Mouse (Mus musculus): ENCODE data around the gene Prdm13.

Prdm13 gene

DNA sequence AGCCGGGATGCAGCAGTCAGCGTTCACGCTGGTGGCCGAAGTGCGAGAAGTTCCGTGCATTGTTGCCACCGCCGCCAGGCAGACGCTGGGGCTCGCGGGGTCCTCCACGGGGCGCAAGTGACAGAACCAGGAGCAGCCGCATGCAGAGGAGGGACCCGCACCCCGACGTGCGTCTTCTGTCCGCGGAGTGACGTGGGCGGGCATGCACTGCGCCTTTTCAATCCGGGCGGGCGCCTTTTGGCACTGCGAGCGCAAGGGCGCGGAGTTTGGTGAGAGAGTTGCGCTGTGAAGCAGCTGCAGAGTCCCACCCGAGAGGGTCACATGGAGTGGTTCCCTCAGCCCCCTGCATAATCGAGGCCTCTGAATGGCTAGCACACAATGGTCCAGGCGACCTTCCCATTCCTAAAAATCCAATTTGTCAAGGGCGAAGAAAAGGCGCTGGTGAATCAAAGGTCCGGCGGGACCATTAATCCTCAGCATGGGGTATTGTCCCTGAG is at the start of gene Prdm13:
Prdm13 (minus strand) TSS at position 369 of the 497 bp plus-strand sequence.
- no peak for DNase-seq

DNA sequence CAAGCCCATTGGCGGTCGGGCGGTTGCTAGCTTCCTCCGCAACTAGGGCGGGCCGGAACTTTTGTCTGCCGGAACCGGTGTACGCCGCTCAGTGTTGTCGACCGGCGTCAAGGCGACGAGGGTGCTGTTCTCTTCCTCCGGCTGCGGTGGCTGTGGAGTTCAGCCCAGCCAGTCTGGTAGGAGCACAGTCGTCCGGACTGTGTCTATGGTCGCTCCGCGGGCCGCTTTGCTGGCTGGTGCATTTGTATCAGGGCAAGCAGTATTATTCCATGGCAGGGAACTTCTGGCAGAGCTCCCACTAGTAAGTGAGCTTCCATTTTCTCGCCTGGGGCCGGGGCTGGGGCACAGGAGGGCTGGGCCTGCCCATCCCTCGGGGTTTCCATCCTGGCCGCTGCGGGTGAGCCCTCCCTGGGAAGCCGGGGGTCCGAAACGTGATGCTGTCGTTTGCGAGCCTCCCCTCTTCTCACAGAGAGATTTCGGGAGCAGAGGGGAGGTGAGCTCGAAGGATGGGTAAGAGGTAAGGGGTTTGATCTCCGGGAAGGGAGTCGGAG is 41.9 kb upstream of the Prdm13 start, which contains the start of gene Ccnc:
Ccnc (plus strand) TSS at position 87 of the 551 bp plus-strand sequence.
- peak; percentile 94 to 95 for DNase-seq

DNA sequence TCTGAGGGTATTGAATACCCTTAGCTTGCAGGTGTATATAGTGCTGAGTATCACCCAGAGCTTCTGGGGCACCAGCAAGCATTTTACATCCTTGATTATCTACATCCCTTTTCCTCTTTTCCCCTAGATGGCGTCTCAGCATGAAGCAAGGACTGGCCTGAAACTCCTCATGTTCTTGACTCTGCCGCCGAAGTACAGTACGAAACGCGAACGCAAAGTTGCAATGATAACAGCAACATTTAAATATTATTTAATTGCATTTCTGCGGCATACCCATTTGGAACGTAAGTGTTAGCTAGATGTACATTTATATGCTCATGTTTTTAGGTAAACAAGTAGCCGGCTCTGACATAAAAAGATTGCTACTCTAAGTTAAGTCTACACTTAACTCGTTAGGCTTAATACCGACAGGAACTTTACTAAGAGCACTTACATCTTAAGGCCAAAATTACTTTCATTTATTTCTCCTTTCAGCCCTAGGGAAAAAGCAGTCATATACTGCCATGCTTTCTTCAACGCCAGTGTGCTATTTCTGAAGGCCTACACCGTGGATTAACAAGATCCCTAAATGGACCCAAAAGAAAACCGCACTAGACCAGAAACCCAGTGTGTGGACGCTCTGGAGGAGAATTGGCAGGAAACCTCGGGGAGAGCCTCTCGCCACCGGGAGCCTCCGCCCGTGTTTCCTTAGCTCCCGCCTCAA is 41.3 kb upstream of the Prdm13 start:
- peak; percentile 40 to 58 for DNase-seq

DNA sequence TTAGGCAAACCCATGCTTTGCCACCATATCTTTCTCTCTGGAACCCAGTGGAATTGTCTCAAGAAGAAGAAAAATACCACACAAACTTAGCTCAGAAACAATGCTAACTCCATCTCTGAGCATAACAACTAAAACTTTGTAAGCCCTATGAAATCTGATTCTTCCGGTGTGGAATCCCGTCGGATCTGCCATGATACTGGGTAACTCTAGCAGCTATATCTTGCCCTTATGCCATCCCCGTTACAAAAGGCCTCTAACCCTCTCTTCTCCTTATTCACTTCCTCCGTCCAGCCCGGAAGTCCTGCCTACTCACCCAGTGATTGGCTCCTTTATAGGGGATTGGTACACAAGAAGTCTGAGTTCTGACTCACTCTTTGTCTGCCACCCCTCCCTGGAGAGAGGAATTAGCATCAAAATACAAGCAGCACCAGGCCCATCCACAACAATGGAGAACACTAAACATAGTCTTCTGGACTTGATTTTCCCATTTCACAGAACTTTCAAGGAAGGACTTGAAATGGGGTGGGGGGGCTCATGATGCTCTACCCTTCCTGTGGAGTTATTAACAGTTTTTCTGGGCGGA is 37.1 kb upstream of the Prdm13 start:
- DNase-seq, result no peak

DNA sequence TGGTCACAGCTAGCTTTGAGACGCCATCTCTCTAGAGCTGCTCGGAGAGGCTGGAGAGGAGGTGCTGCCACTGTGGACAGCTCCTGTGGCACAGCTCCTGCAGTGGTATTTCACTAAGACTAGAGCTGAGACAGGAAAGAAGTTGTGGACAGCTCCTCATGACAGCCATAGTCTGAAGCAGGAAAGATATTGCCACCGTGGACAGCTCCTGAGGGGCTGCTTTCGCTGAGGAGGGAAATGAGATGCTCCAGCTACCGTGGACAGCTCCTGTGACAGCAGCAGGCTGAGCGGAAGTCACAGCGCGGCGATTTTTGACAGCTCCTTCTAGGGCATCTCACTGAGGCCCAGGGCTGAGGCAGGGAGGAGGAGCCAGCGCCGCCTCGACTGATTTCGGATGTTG is 26.4 kb upstream of the Prdm13 start:
- DNase-seq, result peak; percentile 28 to 39

DNA sequence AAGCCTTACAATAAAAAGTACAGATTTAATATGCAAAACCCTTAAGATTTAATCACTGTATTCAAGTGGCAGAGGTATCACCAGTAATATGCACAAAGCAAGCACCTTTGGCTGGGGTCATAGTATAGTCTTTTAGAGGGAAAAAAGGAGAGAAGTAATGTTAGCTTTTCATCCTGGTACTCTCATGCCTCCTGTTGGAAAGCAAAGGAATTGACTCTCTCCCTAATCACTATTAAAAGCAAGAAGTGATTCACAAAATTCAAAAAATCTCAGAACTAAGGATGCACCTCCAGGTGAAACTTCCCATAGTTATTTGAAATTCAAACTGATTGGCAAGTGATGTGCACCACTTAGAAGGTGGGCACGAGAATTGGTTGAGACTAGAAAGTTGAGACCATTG is 19.3 kb upstream of the Prdm13 start:
- no peak for DNase-seq

DNA sequence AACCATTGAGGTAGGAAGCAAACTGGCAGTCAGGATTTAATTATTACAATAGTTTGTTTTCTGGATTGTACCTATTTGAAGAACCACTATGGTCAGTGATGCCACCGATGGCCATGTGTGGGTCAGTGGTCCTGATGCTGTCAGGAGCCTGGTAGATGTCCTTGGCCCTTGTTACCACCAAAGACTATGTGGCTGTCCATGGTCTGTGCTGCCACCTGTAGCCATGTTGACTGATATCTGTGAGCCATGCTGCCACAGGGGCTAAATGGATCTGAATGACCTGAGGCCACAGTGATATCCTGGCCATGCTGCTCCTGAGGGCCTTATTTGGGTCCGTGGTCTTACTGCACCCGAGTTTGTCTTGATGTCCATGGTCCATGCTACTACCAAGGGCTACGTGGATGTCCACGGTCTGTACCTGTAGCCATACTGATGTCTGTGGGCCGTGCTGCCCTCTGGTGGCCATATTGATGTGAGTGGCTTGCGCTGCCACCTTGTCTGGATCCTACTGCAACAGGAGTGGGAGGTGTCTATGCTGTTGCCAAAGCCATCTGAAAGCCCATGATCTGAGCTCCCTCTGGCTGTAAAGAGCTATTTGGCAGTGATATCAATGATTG is 10.0 kb upstream of the Prdm13 start:
- peak; percentile 68 to 83 for DNase-seq

DNA sequence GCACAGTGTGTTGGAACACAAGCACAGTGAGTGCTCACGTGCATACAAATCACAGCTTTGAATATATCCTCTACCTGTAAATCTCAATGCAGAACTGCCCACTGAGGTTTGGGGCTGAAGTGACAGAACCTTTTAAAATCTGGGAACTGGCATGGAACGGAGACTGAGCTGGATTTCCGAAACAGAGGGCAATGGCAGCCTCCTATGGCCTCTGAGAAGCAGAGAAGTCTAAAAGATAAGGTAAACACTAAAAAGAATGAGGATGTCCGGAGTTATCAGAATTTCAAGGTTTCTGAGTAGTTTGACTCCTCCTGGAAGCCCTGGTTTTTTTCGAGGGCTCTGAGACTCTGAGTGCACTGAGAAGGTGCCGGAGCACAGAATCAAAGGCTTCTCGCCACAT is 4.5 kb upstream of the Prdm13 start:
- DNase-seq, result no peak

DNA sequence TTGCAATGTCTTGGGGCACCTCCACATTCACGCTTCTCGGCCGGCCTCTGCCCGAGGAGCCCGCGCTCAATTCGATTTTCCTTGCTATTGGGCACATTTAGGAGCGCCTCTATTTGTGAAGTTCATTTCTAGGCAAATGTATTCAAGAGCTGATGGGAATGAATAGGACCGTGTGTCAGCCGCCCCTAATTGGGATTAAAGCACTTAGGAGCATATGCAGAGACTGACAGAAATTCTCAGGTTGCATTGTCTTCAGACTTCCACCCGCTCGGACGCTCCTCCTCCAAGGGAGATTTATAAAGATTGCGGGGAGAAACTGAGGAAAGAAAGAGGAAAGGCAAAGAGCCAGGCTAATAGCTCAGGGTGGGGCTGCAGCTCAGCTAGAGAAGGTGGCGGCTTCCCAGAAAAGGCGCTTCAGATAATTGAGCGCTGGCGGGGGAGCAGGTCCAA is 3.8 kb upstream of the Prdm13 start:
- DNase-seq, result peak; percentile 20 to 45

DNA sequence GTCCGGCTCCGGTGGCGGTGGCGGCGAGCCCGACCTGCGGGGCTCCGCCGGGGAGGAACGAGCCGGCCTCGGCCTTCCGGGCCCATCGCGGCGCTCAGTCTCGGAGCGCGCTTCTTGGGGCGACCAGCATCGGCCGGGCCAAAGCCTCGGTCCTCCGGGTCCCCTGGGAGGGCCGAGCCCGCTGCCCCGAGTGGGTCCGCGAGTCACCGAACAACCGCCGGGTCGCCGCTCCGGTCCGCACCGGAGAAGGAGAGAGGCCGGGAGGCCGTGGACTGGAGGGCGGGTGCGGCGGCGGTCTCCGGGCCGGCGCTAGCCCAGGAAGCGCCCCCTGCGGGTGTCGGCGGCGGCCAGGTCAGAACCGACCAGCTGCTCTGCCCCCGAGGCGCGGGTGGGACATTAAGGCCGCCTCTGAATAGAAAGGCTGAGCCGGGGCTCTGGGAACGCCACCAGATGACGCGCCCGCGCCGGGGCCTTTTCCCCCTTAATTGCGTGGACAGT is 3.0 kb upstream of the Prdm13 start:
- DNase-seq, result peak; percentile 56 to 57

DNA sequence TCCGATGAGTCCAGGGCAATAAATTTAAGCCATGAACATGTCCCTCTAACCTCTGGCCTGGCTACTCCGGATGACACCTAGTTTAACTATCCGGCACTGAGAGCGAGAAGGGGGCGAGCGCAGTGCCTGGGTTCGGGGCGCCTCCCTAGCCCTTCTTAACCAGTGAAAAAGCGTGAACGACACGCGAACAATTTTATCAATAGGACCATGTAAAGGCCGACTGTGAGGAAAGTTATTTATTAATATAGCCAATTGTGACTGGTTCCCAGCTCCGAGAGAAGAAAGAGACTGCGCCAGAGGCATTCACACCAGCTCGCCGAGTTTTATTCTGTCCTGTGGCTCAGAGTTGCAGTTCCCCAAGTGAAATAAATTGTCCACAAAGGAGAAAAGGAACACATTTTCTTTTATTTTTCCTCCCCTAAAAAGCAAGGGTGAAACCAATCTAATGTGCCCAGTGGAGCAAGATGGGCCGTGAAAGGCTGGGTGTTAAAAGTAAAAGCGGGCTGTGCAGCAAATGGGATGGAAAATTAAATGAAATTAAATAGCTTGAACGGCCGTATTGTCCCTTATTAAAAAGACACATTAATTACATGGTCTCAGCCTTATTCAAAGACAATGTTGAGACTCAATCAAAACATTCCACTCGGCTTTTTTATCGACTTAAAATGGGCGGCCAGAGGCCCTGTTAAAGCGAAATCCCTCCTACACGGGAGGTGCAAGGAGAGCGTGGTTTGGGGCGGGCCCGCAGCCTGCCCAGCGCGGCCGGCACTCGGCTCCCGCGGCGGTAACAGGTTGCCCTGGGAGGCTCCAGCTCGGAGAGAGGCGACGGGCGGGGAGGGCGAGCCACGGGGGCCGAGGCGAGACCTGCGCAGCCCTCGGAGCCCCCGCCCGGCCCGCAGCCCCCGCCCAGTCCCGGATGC is 2.3 kb upstream of the Prdm13 start:
- peak in 1 of 2 experiments; percentile 58 for DNase-seq

DNA sequence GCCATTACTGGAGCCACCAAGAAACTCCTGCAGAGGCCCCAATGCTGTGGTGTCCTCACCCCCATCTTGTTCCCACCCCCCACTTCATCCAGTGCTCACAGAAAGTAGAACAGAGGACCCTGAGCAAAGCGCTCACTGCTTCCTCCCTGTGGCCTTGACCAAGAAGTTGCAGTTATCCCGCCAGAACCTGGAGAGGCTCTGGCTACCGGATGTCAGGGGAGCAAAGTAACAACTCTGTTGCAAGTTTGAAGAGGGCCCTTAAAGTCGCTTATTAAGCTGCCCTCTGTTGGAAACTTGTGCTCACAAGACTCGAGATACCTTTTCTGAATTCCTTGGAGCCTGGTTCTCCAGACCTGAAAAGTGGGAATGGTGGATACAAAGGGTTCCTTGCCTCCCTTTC is 1.2 kb upstream of the Prdm13 start:
- DNase-seq, result no peak

DNA sequence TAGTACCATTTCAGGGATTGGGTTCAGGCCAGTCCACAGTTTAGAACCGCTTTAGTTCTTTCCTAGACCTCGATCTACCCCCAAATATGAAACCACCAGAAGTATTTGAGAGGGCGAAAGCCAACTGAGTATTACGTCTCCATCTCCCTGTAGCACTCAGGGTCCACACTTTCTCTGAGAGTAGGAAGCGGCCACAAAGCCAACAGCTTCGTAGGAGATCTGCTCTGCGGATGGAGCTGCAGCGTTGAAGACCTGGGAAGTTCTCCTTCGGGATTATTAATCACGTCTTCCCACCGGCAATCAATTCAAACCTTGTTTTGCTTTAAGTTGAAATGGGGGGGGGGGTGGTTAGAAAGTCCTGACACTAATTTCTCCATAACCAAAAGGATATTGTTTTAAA is 653 bp upstream of the Prdm13 start:
- no peak for DNase-seq

DNA sequence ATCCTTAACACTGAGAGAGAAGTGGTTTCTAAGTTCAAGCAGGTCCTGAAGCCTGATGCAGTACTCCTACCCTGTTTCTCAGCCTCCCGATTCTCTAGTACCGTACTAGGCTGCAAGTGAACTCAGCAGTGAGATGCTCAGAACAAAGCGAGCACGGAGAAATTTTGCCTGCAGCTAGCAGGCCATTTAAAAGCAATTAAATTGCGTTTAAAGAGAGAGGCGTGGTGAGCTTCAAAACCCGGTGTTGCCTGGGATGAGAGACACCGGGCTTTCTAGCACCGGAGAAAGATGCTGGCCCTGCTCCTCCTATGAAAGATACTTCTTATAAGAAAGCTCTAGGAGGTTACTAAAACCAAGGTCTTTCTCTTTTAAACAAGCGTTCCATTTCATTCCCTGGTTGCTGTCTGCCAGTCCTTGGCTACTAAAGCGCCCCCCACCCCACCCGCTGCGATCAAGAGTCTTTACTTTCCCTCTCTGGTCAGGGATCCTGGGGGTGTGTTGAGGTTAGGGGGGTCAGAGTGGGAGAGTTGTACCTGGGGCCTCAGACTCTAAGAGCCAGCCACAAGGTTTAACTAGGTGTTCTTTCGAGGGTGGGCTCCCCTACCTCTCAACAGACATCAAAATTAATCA is 1.3 kb downstream of the Prdm13 start:
- DNase-seq, result no peak

DNA sequence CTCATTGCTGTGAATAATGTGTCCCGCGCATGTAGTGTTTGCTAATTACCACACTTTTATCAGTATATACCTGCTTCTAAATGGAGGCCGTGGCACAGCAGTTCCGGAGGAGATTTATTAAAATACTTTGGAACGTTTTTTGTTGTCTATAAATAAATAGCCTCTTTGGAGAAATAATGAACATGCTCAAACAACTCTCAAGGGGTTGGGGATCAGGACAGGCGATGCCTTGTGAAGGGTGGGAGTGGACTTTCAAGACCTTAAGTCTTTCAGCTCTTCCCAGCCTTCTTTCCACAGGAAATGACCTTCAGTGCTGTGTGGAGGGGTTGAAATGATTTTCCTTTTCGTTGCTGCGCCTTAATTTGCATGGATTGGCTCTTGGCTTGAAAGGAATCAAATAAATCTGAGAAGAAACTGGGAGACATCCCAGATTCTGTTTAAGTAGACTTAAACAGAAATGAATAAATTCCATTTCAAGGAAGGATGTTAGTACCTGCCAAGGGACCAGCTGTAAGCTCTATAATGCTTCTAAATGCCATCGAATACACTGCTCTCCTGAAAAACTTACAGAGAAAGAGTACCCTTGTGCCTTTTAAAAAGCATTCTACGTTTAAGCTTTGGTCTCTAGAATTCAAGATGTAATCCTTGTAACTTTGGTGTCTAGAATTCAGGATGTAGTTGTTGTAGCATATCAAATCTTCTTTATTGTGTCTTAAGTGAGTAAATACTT is 3.2 kb downstream of the Prdm13 start:
- DNase-seq, result no peak

DNA sequence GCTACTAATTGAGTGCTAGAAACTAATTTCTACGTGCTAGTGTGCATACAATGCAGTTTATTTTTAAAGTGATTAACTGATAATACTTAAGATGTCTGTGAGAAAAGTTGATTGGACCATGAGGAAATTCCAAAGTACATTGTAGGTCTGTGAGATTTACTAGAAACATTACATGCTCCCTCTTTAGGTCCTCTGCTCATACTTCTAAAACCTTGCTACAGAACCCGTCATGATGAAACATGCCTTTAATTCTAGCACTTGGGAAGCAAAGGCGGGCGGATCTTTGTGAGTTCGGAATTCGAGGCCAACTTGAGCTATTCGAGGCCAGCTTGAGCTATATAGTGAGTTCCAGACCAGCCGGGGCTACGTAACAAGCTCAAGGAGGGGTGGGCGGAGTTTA is 4.8 kb downstream of the Prdm13 start:
- no peak for DNase-seq

DNA sequence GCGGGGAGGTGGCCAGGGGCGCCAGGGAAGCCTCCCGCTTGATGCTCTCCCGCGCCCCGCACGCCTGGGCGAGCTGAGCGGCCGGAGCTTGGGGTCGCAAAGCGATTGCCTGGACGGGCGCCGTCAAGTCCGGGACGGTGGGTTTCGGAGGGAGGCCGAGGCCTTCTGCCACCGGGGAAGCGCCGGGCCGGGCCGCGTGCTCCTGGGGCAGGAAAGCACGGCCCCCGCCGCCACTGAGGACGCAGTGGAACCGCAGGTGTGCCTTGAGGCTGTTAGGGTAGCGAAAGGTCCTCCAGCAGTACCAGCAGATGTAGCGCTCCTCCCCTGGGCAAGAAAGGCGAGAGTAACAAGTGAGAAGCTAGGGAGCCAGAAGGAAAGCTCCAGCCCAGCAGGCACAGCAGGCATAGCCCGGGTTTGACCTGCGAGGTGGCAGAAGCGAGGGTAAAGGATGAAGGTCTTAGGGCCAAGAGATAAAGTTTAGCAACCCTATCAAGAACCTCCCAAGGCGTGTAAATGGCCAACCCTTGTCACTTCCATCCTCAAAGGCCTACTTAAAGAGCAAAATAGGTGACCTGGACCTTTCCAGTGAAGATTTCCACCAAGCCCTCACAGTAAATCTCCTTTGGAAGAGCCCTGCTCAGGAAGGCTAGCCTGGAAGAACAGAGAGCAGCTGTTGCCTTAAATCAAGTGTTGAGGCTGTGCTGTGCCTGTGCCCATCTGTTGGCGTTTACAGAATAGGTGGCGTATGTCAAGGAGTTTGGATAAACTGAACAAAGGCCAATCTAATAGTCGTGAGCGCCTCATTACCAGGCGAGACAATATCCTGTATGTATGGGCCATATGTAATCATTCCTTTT is 5.9 kb downstream of the Prdm13 start:
- DNase-seq, result no peak

DNA sequence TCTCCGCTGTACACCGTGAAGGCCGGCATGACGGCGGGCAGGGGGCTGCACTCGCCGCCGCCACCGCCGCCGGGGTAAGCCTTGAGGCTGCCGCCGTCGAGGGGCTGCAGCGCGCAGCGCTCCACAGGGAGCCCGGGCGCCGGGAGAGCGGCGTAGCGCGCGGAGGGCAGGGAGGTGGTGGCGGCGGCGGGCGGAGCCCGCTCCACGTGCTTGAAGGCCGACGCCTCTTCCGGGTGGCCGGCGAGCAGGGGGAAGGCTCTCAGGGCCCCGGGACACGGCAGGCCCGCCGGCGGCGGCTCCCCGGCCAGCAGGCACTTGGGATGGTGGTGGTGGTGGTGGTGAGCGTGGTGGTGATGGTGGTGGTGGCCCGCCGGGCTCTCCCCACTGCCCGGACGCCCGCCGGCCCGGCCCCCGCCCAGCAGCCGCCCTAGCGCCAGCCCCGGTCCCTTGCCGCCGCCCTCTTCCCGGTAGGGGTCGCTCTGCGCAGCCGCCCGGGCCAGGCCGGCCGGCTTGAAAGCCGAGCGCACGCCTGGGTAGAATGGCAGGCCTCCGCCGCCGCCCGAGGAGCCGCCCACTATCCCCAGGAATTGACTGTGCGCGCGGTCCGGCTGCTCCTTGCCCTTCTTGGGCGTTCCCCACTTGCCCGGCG is 6.7 kb downstream of the Prdm13 start:
- DNase-seq, result peak in 1 of 2 experiments; percentile 34
